In genomic region chrX:144644756-144645155, GRCm38 (mm10) we compare ENCODE assay signal across 21 mouse cellular contexts. TPM values are rescaled to one million over a fixed set of nuclear protein-coding genes. Genes with fewer than 3 reads are reported as not detected.
"Had no signal": no experiment of that assay in that cellular context is flagged by ENCODE, and none has a peak within 500 bp of the region (broad histone marks: within the 10 kb centered on the region; RNA-seq: fewer than 3 reads in every experiment).

No protein-coding gene starts in this region.

- H3K36me3 ChIP-seq: neural tube, embryonic 12.5 days; neural tube, embryonic 13.5 days; neural tube, embryonic 15.5 days; stomach, embryonic 15.5 days had no signal

- H3K27ac ChIP-seq: neural tube, embryonic 12.5 days; neural tube, embryonic 13.5 days; neural tube, embryonic 15.5 days; stomach, embryonic 15.5 days; stomach, postnatal 0 days had no signal

- H3K9me3 ChIP-seq: neural tube, embryonic 12.5 days; neural tube, embryonic 13.5 days; neural tube, embryonic 15.5 days; stomach, embryonic 15.5 days had no signal

- H3K4me3 ChIP-seq: neural tube, embryonic 12.5 days; neural tube, embryonic 13.5 days; neural tube, embryonic 15.5 days; stomach, embryonic 15.5 days had no signal

- H3K27me3 ChIP-seq: neural tube, embryonic 12.5 days; neural tube, embryonic 13.5 days; stomach, embryonic 15.5 days had no signal

- DNase-seq: retina, postnatal 1 day; right cerebral cortex, postnatal 14 days; right cerebral cortex, postnatal 25 days; right cerebral cortex, postnatal 4 days; spleen, adult 18-20 months; thymus, adult 18-20 months; thymus, postnatal 25 days; thymus, postnatal 36 days; thymus, postnatal 4 days had no signal

- H3K4me1 ChIP-seq: neural tube, embryonic 12.5 days; neural tube, embryonic 13.5 days; neural tube, embryonic 15.5 days; stomach, embryonic 15.5 days had no signal

- H3K9ac ChIP-seq: neural tube, embryonic 12.5 days; neural tube, embryonic 13.5 days; neural tube, embryonic 15.5 days; stomach, embryonic 15.5 days had no signal

RNA-seq across cellular contexts. Expression of gene Trpc5, which starts 43.2 kb away (rescaled TPM):
- total RNA-seq: neutrophil, adult 5-6 weeks had no signal
- polyA plus RNA-seq: small intestine, adult 2 months; spleen, adult 2 months; thymus, postnatal 0 days; urinary bladder, adult 2 months had no signal

RNA-seq across cellular contexts. Expression of gene Rtl4, which starts 44.0 kb away (rescaled TPM):
- total RNA-seq: neutrophil, adult 5-6 weeks had no signal
- polyA plus RNA-seq: neural tube, embryonic 11.5 days; small intestine, adult 2 months; spleen, adult 2 months; thymus, adult 2 months; thymus, postnatal 0 days had no signal
